Mouse (Mus musculus) embryo, embryonic 11 days (tissue): ENCODE measurements around the gene Foxp4.
"Not testable (repeated sequence)": the region's sequence is repeated elsewhere in the genome, so short reads cannot be mapped to it uniquely, and the experiment has no call there.

Experiments
- DNase-seq: peaks from one replicate; pipeline ENCODE4 v3.0.0-alpha.2; 2015

Foxp4 gene

GRCm38 (mm10) chr17:47889267-47889666 lies 35.2 kb downstream of the Foxp4 start:
- DNase-seq = no peak

DNA sequence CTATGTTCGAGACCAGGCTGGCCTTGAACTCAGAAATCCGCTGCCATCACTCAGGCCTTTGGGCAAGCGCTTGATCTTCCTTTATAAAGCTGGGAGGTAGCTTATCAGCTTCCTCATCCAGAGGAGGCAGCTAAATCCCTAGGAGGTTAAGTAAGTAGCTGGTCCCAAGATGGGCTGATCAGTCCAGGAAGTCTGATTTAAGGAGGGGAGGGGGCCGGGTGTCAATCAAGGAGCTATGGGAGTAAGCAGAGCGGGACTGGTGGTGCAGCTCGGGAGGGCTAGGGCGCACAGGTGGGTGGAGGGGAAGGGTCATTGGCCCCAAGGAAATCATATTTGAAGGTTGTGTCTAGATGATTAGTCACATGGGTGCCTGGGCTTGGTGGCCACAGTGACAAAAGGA lies 35.8 kb downstream of the Foxp4 start:
- DNase-seq = no peak

- DNase-seq = no peak
Observed at GRCm38 (mm10) chr17:47888155-47888455, 36.3 kb downstream of the Foxp4 start.

- peak; percentile 80 for DNase-seq
Observed at GRCm38 (mm10) chr17:47887381-47888154, 36.9 kb downstream of the Foxp4 start.

DNA sequence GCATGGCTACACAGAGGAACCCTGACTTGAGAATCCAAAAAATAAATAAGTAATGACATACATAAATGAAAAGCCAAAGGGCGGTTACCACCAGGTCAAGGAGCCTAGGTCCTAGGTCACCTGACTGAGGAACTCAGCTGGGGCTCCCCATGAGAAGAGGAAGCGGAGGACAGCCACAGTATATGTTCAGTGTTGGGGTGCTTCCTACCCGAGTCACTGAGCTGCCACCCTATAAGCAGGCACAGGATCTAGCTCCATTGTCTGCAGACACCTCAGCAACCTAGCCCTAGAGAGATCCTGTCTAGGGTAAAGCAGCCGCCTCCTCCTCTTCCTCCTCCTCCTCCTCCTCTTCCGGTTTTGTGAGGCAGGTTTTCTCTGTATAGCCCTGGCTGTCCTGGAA lies 41.3 kb downstream of the Foxp4 start:
- no peak for DNase-seq

GRCm38 (mm10) chr17:47881330-47881729 lies 43.1 kb downstream of the Foxp4 start:
- no peak for DNase-seq

DNA sequence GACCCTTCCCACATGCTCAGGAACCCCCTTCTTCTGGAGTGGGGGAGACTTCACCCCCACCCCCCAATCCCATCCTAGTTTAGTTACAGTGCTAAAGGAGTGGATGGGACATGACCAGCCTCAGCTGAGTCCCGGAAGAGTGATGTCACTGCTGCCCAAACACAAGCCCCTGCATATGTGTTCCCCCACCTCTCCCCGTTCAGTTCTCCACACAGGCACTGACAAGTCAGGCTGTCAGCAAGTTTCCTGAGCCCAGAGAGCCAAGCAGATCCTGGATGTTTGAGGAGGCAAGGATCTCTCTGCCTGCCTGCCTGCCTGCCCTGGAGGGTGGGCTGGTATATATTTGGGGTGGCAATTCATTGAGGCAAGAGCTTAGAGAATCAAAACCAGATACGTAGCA lies 45.2 kb downstream of the Foxp4 start:
- DNase-seq = peak; percentile 49

DNA sequence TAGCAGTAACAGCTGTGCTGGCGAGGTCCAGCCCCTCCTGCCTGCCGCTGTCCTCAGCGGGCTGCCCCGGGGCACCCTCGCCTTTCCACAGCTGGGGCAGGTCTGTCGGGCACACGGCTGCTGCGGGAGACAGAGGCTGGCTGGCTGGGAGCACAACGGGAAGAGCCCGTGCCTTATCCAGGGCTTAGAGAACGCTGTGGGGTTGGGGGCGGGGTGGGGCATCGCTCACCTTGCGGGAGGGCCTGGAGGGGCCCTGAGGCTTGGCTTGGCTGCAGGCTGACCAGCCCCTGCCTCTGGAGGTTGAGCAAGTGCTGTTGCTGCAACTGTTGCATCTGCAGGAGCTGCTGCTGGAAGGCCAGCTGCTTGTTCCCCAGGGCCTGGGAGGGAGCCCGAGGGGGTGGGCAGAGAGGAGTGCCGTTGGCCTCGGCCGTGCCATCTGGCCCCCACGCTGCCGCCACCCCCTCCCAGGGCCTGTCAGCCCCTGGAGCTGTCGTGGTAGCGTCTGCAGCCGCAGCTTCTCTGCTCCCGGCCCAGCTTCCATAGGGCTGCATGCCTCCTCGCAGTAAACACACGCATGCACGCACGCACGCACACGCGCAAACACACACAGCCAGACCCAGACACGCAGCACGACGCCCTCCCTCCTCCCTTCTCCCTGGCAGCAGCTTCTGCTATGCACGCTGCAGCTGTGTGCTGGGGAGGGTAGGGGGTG lies 45.9 kb downstream of the Foxp4 start:
- peak; percentile 58 for DNase-seq

GRCm38 (mm10) chr17:47877715-47878377 lies 46.6 kb downstream of the Foxp4 start:
- DNase-seq = no peak

- peak; percentile 59 for DNase-seq
Observed at GRCm38 (mm10) chr17:47876776-47877714, 47.4 kb downstream of the Foxp4 start.

- peak; percentile 74 for DNase-seq
Observed at GRCm38 (mm10) chr17:47873341-47873791, 51.1 kb downstream of the Foxp4 start.

DNA sequence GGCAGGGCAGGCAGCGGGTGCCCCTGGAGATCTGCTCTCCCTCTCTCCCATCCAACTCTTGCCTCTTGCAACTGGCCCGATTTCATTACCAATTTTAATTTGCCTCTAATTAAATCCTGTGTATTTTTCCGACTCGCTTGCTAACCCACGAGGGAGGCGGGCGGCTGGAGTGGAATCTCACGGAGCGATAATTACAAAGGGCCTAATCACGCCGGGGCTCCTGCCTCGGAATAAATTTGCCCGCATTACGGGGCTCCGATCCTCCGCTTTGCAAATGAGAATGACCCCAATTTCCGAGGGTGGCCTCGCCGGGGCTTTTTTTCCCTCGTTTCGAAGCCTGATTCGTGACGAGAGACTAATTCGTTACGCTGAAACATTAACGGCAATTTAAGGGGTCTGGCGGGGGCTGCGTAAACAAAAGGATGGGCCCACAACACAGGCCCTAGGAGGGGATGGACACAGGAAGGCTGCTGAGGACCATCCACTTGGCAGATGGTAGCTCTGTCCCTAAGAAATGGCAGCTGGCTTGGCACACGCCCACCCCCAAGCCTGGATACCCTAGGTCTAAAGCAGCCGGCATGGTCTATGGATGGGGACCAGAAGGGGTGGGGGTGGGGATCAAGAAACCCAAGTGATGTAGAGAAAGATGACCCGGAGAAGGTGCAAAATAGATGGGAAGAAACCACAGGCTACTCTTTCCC lies 52.0 kb downstream of the Foxp4 start:
- DNase-seq = no peak

DNA sequence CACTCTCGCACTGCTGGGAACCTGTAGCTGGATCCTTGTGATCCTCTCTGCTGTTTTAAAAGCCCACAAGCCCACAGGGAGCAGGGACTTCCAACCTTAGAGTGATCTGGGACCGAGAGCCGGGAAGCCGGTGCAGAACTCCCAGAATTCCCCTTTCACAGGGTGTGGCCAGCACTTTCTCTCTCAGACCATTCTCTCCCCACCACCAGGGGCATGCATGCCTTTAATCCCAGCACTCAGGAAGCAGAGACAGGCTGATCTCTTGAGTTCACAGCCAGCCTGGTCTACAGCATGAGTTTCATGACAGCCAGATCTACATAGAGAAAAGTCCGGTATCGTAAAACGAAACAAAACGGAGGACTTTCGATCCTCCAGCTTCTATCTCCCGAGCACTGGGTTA lies 54.6 kb downstream of the Foxp4 start:
- no peak for DNase-seq

DNA sequence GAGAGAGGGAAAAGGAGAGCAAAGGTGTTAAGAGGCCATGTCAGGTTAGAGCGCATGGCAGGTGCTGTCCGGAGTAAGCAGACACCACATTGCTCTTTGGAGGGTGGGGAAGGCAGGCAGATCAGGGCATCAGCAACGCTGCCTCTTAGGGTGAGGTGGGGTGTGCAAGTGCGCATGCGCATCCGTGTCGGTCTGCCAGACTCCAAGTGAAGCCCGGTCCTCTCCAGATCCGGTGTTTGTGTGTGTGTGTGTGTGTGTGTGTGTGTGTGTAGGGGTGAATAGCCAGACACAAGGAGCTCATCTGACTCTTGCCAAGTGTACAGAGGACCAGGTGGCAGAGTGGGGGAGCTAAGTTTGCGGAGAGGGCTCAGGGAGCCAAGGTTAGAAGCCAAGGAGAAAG lies 58.4 kb downstream of the Foxp4 start:
- no peak for DNase-seq

- peak; percentile 92 for DNase-seq
Observed at GRCm38 (mm10) chr17:47864496-47864895, 59.9 kb downstream of the Foxp4 start.

- peak; percentile 60 for DNase-seq
Observed at GRCm38 (mm10) chr17:47863437-47863836, 61.0 kb downstream of the Foxp4 start.

GRCm38 (mm10) chr17:47863023-47863422 lies 61.4 kb downstream of the Foxp4 start:
- no peak for DNase-seq

DNA sequence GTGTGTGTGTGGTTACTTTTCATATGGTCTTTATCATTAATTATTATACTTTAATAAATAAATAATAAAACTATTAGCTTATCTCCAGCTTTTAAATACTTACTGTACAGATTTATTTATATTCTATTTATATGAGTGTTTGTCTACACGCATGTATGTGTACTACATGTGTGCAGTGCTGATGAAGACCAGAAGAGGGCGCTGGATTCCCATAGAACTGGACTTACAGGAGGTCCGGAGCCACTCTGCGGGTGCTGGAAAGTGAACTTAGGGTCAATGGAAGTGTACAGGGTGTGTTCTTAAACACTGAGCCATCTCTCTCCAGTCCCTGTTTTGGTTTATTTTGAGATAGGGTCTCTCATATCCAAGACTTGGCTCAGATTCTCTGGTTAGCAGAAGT lies 68.9 kb downstream of the Foxp4 start:
- no peak for DNase-seq

DNA sequence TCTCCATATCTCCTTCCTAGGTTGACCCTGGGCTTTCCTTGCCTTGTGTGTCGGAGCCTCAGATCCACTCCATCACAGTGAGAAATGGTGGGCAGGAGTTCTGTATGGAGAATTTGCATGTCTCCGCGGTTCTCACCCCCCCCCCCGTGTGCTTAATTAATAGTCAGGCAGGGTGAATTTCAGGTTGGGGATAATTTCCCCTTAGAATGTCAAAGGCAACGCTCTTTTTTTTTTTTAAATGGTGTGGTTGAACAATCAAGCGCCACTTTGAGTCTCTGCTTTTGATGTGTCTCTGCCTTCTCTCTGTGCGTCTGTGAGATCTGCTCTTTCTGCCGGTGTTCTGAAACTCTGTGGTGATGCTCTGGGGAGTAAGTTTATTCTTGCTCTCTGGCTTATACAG lies 69.5 kb downstream of the Foxp4 start:
- DNase-seq = no peak

GRCm38 (mm10) chr17:47853760-47854159 lies 70.7 kb downstream of the Foxp4 start:
- no peak for DNase-seq

DNA sequence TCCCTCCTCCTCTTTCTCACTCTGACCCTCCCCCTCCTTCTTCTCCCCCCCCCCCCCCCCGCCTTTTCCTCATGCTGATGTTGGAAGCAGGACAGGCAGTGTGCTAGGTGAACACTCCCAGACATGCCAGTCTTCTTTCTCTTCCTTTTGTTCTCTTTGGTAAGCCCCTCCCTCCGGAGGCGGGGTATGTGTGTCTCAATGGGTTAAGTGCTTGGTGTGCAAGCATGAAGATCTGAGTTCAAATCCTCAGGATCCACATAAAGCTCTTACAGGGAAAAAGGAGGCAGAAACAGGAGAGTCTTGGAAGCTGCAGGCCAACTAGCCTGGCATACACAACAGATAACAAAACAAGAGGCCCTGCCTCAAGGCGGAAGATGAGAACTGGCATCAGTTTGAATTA lies 71.1 kb downstream of the Foxp4 start:
- DNase-seq = no peak

- DNase-seq = not testable (repeated sequence)
Observed at GRCm38 (mm10) chr17:47851798-47852360, 72.6 kb downstream of the Foxp4 start.
